Mouse (Mus musculus): ENCODE results near the gene Dkk1. TPM values are rescaled to one million over a fixed set of nuclear protein-coding genes. Genes with fewer than 3 reads are reported as not detected.
"Not testable (repeated sequence)": the region's sequence is repeated elsewhere in the genome, so short reads cannot be mapped to it uniquely, and the experiment has no call there.

Gene Dkk1
- 0.39 and 0.42 TPM in 2 replicates for polyA plus RNA-seq (2015; fragmentation: Nextera tagmentation; extraction: Ambion mirVana)

DNA sequence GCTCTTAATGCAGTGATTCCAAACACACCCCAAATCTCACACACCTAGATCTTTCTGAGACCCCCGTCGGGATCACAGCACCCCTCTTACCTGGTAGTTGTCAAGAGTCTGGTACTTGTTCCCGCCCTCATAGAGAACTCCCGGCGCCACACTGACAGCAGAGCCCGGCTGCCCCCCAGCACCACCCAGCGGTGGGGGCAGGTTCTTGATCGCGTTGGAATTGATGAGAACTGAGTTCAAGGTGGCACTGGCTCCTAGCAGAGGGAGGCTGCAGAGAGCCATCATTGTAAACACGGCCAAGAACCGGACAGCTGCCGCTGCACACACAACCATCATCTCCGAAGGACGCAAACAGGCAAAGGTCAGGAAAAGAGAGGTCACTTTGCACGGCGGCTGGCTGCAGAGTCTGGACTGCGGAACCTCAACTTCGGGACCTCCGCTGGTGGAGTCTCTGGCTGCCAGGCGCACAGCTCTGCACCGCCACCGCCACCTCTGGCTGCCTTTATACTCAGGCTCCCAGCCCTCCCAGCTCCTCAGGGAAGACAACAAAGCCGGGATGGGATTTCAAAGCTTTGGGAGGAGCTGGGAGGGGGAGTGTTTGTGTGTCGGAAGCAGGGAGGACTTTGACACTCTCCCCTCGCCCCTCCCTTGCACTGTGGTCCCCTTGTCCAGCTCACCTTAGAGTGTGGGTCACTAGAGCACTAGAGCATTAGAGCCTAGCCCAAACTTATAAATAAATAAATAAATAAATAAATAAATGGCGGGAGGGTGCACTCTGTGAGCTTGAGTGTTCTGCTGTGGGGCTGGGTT, at the start of gene Dkk1:
TSS of gene Dkk1 (minus strand) at position 622 of the 810 bp plus-strand sequence.
- Histone ChIP-seq H3K4me2 (peak within 1 kb of the TSS; percentile 63), H3K4me3 (peak within 1 kb of the TSS; percentile 31), H3K36me3 (no peaks in the 10 kb centered on the region), H3K4me1 (peaks cover 17% of the 10 kb centered on the region), H3K27me3 (peaks cover 71% of the 10 kb centered on the region), H3K27ac (no peak within 1 kb of the TSS), H3K9ac (no peak within 1 kb of the TSS), H3K9me3 (no peaks in the 10 kb centered on the region)
- WGBS = under 1% methylated on average over 26 of the region's 26 CpGs
- ATAC-seq (ENCODE audit: borderline replicate concordance, extremely low read depth, low FRiP score, low TSS enrichment) = peak; percentile 84

- no peak overlapping the region for H3K27ac ChIP-seq
- no peak overlapping the region for H3K9ac ChIP-seq
- H3K9me3 ChIP-seq = no peaks in the 10 kb centered on the region
- no peaks in the 10 kb centered on the region for H3K4me1 ChIP-seq
- no peak for ATAC-seq (ENCODE audit: borderline replicate concordance, extremely low read depth, low FRiP score, low TSS enrichment)
- no peaks in the 10 kb centered on the region for H3K27me3 ChIP-seq
- WGBS = 79% methylated on average over 3 of the region's 3 CpGs
- H3K36me3 ChIP-seq = no peaks in the 10 kb centered on the region
- no peak overlapping the region for H3K4me3 ChIP-seq
- no peak overlapping the region for H3K4me2 ChIP-seq
These were observed 36.9 kb upstream of the Dkk1 start for GRCm38 (mm10) chr19:30586366-30586765.

GRCm38 (mm10) chr19:30564516-30564915, 15.1 kb upstream of the Dkk1 start:
- H3K27me3 ChIP-seq = no peaks in the 10 kb centered on the region
- no peak overlapping the region for H3K4me2 ChIP-seq
- ATAC-seq (ENCODE audit: borderline replicate concordance, extremely low read depth, low FRiP score, low TSS enrichment) = no peak
- no peaks in the 10 kb centered on the region for H3K4me1 ChIP-seq
- no peak overlapping the region for H3K27ac ChIP-seq
- H3K4me3 ChIP-seq = no peak overlapping the region
- no peaks in the 10 kb centered on the region for H3K9me3 ChIP-seq
- 76% methylated on average over 6 of the region's 6 CpGs for WGBS
- H3K36me3 ChIP-seq = no peaks in the 10 kb centered on the region
- H3K9ac ChIP-seq = no peak overlapping the region

- Histone ChIP-seq H3K4me3 (no peak overlapping the region), H3K27ac (no peak overlapping the region), H3K27me3 (no peaks in the 10 kb centered on the region), H3K9ac (no peak overlapping the region), H3K4me1 (no peaks in the 10 kb centered on the region), H3K9me3 (no peaks in the 10 kb centered on the region), H3K36me3 (no peaks in the 10 kb centered on the region), H3K4me2 (no peak overlapping the region)
- ATAC-seq (ENCODE audit: borderline replicate concordance, extremely low read depth, low FRiP score, low TSS enrichment) = no peak
- 85% methylated on average over 3 of the region's 3 CpGs for WGBS
These were observed 14.4 kb upstream of the Dkk1 start for GRCm38 (mm10) chr19:30563876-30564275.

GRCm38 (mm10) chr19:30558024-30558423, 8.6 kb upstream of the Dkk1 start:
- peaks cover 7% of the 10 kb centered on the region; the same call in 1 of the 2 replicates for H3K27me3 ChIP-seq
- H3K27ac ChIP-seq = no peak overlapping the region
- no peaks in the 10 kb centered on the region for H3K4me1 ChIP-seq
- no peaks in the 10 kb centered on the region for H3K36me3 ChIP-seq
- no peak overlapping the region for H3K4me2 ChIP-seq
- no peak overlapping the region for H3K9ac ChIP-seq
- ATAC-seq (ENCODE audit: borderline replicate concordance, extremely low read depth, low FRiP score, low TSS enrichment) = no peak
- no peaks in the 10 kb centered on the region for H3K9me3 ChIP-seq
- H3K4me3 ChIP-seq = no peak overlapping the region

DNA sequence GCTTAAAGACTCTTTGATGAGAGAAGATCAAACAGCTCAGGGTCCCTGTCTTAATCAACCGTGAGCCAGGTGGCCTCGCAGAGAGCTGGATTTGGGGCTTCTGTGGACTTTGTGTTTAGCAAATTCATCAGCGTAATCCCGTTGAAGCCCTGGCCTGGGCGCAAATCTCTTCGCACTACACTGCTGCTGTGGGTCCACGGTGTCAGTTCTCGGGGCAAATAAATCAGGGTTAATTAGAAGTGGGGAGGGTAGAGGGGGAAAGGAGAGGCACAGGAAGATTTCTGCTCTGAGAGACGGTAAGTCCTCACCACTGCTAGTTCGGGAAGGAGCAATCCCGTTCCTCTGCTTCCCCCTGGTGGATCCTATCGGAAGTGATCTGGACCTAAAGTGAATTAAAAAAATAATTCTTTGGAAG, 5.0 kb upstream of the Dkk1 start:
- H3K27ac ChIP-seq = no peak overlapping the region
- H3K4me3 ChIP-seq = peak overlapping the region; percentile 21
- peak; percentile 59; the same call in 1 of the 2 replicates for ATAC-seq (ENCODE audit: borderline replicate concordance, extremely low read depth, low FRiP score, low TSS enrichment)
- H3K4me2 ChIP-seq = peak overlapping the region; percentile 53
- WGBS = under 1% methylated on average over 12 of the region's 12 CpGs
- no peaks in the 10 kb centered on the region for H3K9me3 ChIP-seq
- H3K4me1 ChIP-seq = 0 out of 2 replicates have a peak, but pooled peaks cover 7% of the 10 kb centered on the region
- no peaks in the 10 kb centered on the region for H3K36me3 ChIP-seq
- H3K9ac ChIP-seq = no peak overlapping the region
- H3K27me3 ChIP-seq = peaks cover 36% of the 10 kb centered on the region

DNA sequence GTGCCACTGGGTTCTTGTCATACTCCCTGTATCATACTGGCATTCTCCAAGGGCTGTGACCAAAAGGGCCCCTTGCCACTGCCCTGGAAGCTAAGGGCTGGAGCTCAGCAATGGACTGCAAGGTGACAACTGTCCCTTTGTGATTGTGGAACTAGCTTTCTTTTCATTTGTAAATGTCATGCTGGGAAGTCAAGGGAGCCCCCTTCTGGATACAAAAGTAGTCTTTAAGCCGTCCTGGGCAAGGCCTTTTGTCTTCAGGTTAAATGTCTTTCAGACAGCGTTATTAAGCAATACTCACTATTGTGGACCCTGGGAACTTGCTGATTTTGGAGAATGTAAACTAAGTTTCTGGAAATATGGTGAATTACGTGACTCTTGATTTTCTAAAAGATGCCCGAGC, 4.3 kb upstream of the Dkk1 start:
- 29% methylated on average over 4 of the region's 4 CpGs for WGBS
- ATAC-seq (ENCODE audit: borderline replicate concordance, extremely low read depth, low FRiP score, low TSS enrichment) = no peak

GRCm38 (mm10) chr19:30552260-30552659, 2.8 kb upstream of the Dkk1 start:
- Histone ChIP-seq H3K27me3 (peaks cover 58% of the 10 kb centered on the region), H3K4me3 (no peak overlapping the region), H3K4me1 (peaks cover 17% of the 10 kb centered on the region), H3K27ac (no peak overlapping the region), H3K9me3 (no peaks in the 10 kb centered on the region), H3K9ac (no peak overlapping the region), H3K4me2 (no peak overlapping the region), H3K36me3 (no peaks in the 10 kb centered on the region)
- ATAC-seq (ENCODE audit: borderline replicate concordance, extremely low read depth, low FRiP score, low TSS enrichment) = no peak
- 69% methylated on average over 8 of the region's 8 CpGs for WGBS

More for the DNA sequence above, 4.3 kb upstream of the Dkk1 start:
- H3K4me1 ChIP-seq = peaks cover 14% of the 10 kb centered on the region
- H3K4me3 ChIP-seq = no peak overlapping the region
- peaks cover 44% of the 10 kb centered on the region for H3K27me3 ChIP-seq
- H3K27ac ChIP-seq = no peak overlapping the region
- H3K9ac ChIP-seq = no peak overlapping the region
- no peaks in the 10 kb centered on the region for H3K9me3 ChIP-seq
- no peaks in the 10 kb centered on the region for H3K36me3 ChIP-seq
- H3K4me2 ChIP-seq = no peak overlapping the region

DNA sequence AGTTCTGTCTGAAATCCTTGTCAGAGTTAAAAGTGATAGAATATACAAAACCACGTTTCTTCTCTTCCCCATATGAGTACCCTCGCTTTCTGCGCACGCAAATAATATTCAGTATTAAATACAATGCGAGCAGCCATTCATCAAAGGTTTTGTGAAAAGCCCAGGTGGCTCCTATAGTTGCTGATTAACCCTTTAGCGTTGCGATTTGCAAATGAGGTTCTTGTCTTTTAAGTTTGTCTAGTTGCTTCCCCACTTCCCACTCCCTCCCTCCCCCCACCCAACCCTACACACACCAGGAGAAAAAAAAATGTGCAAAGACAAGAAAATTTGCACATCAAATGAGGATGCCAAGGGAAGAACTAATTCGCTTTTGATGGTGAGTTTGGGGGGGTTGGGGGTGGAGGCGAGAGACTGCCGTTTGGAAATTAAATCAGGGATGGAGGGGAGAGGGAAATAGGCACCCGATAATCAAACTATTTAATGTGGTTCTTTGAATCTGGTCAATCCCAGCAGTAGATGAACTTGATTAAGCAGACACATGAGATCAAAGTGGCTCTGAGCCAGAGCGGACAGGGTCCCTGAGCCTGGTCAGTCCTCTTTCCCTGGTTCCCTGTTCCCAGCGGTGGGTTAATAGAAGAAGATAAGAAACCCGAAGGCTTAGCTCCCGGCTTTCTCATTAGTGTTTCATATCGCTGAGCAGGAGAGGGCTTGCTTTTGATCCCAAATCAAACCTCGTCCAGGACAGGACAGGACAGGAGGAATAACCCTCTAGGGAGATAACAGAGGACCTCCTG, 586 bp upstream of the Dkk1 start:
- H3K9ac ChIP-seq = no peak overlapping the region
- H3K4me1 ChIP-seq = peaks cover 17% of the 10 kb centered on the region
- no peaks in the 10 kb centered on the region for H3K9me3 ChIP-seq
- WGBS = 3% methylated on average over 17 of the region's 17 CpGs
- no peak overlapping the region for H3K27ac ChIP-seq
- peak overlapping the region; percentile 31 for H3K4me3 ChIP-seq
- ATAC-seq (ENCODE audit: borderline replicate concordance, extremely low read depth, low FRiP score, low TSS enrichment) = no peak
- H3K27me3 ChIP-seq = peaks cover 71% of the 10 kb centered on the region
- H3K4me2 ChIP-seq = peak overlapping the region; percentile 63
- no peaks in the 10 kb centered on the region for H3K36me3 ChIP-seq

GRCm38 (mm10) chr19:30548411-30549043, 938 bp downstream of the Dkk1 start:
- ATAC-seq (ENCODE audit: borderline replicate concordance, extremely low read depth, low FRiP score, low TSS enrichment) = no peak
- Histone ChIP-seq H3K9me3 (no peaks in the 10 kb centered on the region), H3K27me3 (peaks cover 69% of the 10 kb centered on the region), H3K36me3 (no peaks in the 10 kb centered on the region), H3K4me1 (peaks cover 17% of the 10 kb centered on the region), H3K27ac (no peak overlapping the region), H3K4me3 (peak overlapping the region; percentile 31), H3K9ac (no peak overlapping the region), H3K4me2 (peak overlapping the region; percentile 63)
- 2% methylated on average over 23 of the region's 23 CpGs for WGBS

GRCm38 (mm10) chr19:30539365-30539941, 10.0 kb downstream of the Dkk1 start:
- not testable (repeated sequence) for ATAC-seq (ENCODE audit: borderline replicate concordance, extremely low read depth, low FRiP score, low TSS enrichment); H3K36me3 ChIP-seq; H3K27ac ChIP-seq; H3K9me3 ChIP-seq; H3K4me1 ChIP-seq
- H3K27me3 ChIP-seq = peaks cover 16% of the 10 kb centered on the region
- WGBS = 1% methylated on average over 43 of the region's 44 CpGs
- H3K4me3 ChIP-seq = peak overlapping the region; percentile 43
- peak overlapping the region; percentile 85 for H3K4me2 ChIP-seq
- H3K9ac ChIP-seq = peak overlapping the region; percentile 24; the same call in 1 of the 2 replicates
